Mouse (Mus musculus) spleen, adult 12 weeks (tissue): ENCODE measurements at regions not wholly inside any gene's neighbourhood (a gene's known extent, or its start where the extent isn't known, plus 50 kb on each side); places are given as distances from the start of the nearest gene placed in this dataset.
A peak's percentile ranks its signal among the peaks of the same experiment; 100 is the strongest.

ENCODE experiments used
- DNase-seq: peaks from one replicate; pipeline ENCODE4 v3.0.0; 2022; ENCODE audit warnings: low spot score

GRCm38 (mm10) chr10:117940441-117941265 lies 94.8 kb upstream of the Rap1b start:
- no peak for DNase-seq

GRCm38 (mm10) chr10:117941266-117941651 lies 95.4 kb upstream of the Rap1b start:
- DNase-seq: no peak

- no peak for DNase-seq
These were observed 98.0 kb upstream of the Rap1b start for GRCm38 (mm10) chr10:117943702-117944307.

- DNase-seq: no peak
These were observed 101.4 kb upstream of the Rap1b start for GRCm38 (mm10) chr10:117947191-117947590.

- DNase-seq: peak; percentile 19
These were observed 102.1 kb upstream of the Rap1b start for GRCm38 (mm10) chr10:117947911-117948310.

GRCm38 (mm10) chr10:117952116-117953025 lies 106.5 kb upstream of the Rap1b start:
- peak; percentile 21 for DNase-seq

GRCm38 (mm10) chr10:117953026-117953711 lies 107.3 kb upstream of the Rap1b start:
- peak; percentile 50 for DNase-seq

GRCm38 (mm10) chr10:117956174-117956950 lies 110.5 kb upstream of the Rap1b start:
- no peak for DNase-seq

- DNase-seq: no peak
These were observed 128.9 kb upstream of the Rap1b start for GRCm38 (mm10) chr10:117974706-117975105.

- no peak for DNase-seq
These were observed 129.6 kb upstream of the Rap1b start for GRCm38 (mm10) chr10:117975467-117975866.

GRCm38 (mm10) chr10:117979091-117979490 lies 133.3 kb upstream of the Rap1b start:
- DNase-seq: no peak

- DNase-seq: no peak
These were observed 136.9 kb upstream of the Rap1b start for GRCm38 (mm10) chr10:117982611-117983210.

GRCm38 (mm10) chr10:117983271-117983670 lies 137.4 kb upstream of the Rap1b start:
- no peak for DNase-seq

- no peak for DNase-seq
These were observed 139.2 kb upstream of the Rap1b start for GRCm38 (mm10) chr10:117984784-117985602.

- no peak for DNase-seq
These were observed 141.8 kb upstream of the Rap1b start for GRCm38 (mm10) chr10:117987620-117988019.

- no peak for DNase-seq
These were observed 142.2 kb upstream of the Rap1b start for GRCm38 (mm10) chr10:117988076-117988475.

- no peak for DNase-seq
These were observed 145.3 kb upstream of the Rap1b start for GRCm38 (mm10) chr10:117991176-117991575.

- DNase-seq: no peak
These were observed 146.5 kb upstream of the Rap1b start for GRCm38 (mm10) chr10:117992317-117992716.

- DNase-seq: no peak
These were observed 147.8 kb upstream of the Mdm1 start for GRCm38 (mm10) chr10:117993809-117994208.

- DNase-seq: no peak
These were observed 146.8 kb upstream of the Mdm1 start for GRCm38 (mm10) chr10:117994768-117995167.
